Mouse (Mus musculus) embryonic fibroblast, embryonic 13.5 days (primary cell): ENCODE results near the gene Bicral. TPM values are rescaled to one million over a fixed set of nuclear protein-coding genes. Genes with fewer than 3 reads are reported as not detected.

Experiments used
- H3K27ac ChIP-seq: 2 replicates; pipeline ENCODE4 v1.5.1; 2012; ENCODE audit warnings: low read length, control low read depth, inconsistent platforms; ENCODE audit not compliant: insufficient read depth
- H3K4me1 ChIP-seq: 2 replicates; pipeline ENCODE4 v1.6.1; 2011; ENCODE audit warnings: low read length; ENCODE audit not compliant: control insufficient read depth, insufficient read depth
- H3K4me3 ChIP-seq: 2 replicates; pipeline ENCODE4 v1.5.1; 2011; ENCODE audit warnings: mild to moderate bottlenecking, control low read depth, low read length; ENCODE audit not compliant: insufficient read depth
- CTCF ChIP-seq: IDR thresholded peaks from 2 replicates; pipeline ENCODE4 v1.5.1; 2011; ENCODE audit warnings: mild to moderate bottlenecking, control low read depth, low read length, moderate library complexity, borderline replicate concordance; ENCODE audit not compliant: insufficient read depth
- POLR2A ChIP-seq: IDR thresholded peaks from 2 replicates; pipeline ENCODE4 v1.6.1; 2011; ENCODE audit warnings: low read depth, mild to moderate bottlenecking, control low read depth, low read length, moderate library complexity
- polyA plus RNA-seq: library from polyadenylated mRNA; stranded (reverse); fragments of >200 nt; gene quantifications from 2 replicates; pipeline ENCODE4 v1.2.4, GENCODE M21; 2011; ENCODE audit warnings: low read depth; ENCODE audit not compliant: missing spikeins, insufficient read length

Bicral gene
- polyA plus RNA-seq, 1 experiment: 14.0 TPM

- Histone ChIP-seq H3K4me3 (no peak overlapping the region), H3K27ac (peak overlapping the region; percentile 89), H3K4me1 (peaks cover 30% of the 10 kb centered on the region)
- no peak for TF ChIP-seq POLR2A
- TF ChIP-seq CTCF: no peak
These were observed 17.3 kb upstream of the Bicral start for GRCm38 (mm10) chr17:46875626-46876025.

- peak overlapping the region; percentile 48; the same call in 1 of the 2 replicates for H3K27ac ChIP-seq
These were observed 15.9 kb upstream of the Bicral start for GRCm38 (mm10) chr17:46874133-46874532.

GRCm38 (mm10) chr17:46872806-46873205, 14.5 kb upstream of the Bicral start:
- no peak for TF ChIP-seq POLR2A
- no peak for TF ChIP-seq CTCF
- Histone ChIP-seq H3K4me1 (peaks cover 21% of the 10 kb centered on the region), H3K27ac (no peak overlapping the region), H3K4me3 (no peak overlapping the region)

More at GRCm38 (mm10) chr17:46874133-46874532, 15.9 kb upstream of the Bicral start:
- Histone ChIP-seq H3K4me1 (peaks cover 21% of the 10 kb centered on the region), H3K4me3 (no peak overlapping the region)
- TF ChIP-seq CTCF (no peak), POLR2A (no peak)

GRCm38 (mm10) chr17:46870913-46871312, 12.6 kb upstream of the Bicral start:
- Histone ChIP-seq H3K27ac (no peak overlapping the region), H3K4me3 (no peak overlapping the region), H3K4me1 (peaks cover 15% of the 10 kb centered on the region)
- TF ChIP-seq CTCF: no peak

GRCm38 (mm10) chr17:46870204-46870798, 12.0 kb upstream of the Bicral start:
- H3K4me3 ChIP-seq: no peak overlapping the region
- peaks cover 15% of the 10 kb centered on the region for H3K4me1 ChIP-seq
- no peak overlapping the region for H3K27ac ChIP-seq
- TF ChIP-seq POLR2A (no peak), CTCF (no peak)

GRCm38 (mm10) chr17:46866836-46867235, 8.6 kb upstream of the Bicral start:
- Histone ChIP-seq H3K27ac (peak overlapping the region; percentile 35; the same call in 1 of the 2 replicates), H3K4me3 (no peak overlapping the region), H3K4me1 (peaks cover 5% of the 10 kb centered on the region)
- TF ChIP-seq POLR2A: no peak
- TF ChIP-seq CTCF: no peak

- Histone ChIP-seq H3K4me3 (no peak overlapping the region), H3K27ac (no peak overlapping the region), H3K4me1 (peaks cover 5% of the 10 kb centered on the region)
- no peak for TF ChIP-seq POLR2A
- TF ChIP-seq CTCF: no peak
These were observed 6.4 kb upstream of the Bicral start for GRCm38 (mm10) chr17:46864566-46865195.

- no peak for TF ChIP-seq POLR2A
- no peak for TF ChIP-seq CTCF
These were observed 1.8 kb upstream of the Bicral start for GRCm38 (mm10) chr17:46860120-46860519.

GRCm38 (mm10) chr17:46858749-46859444, 615 bp upstream of the Bicral start:
- Histone ChIP-seq H3K4me3 (peak overlapping the region; percentile 95), H3K4me1 (peaks cover 10% of the 10 kb centered on the region), H3K27ac (peak overlapping the region; percentile 100; the same call in 1 of the 2 replicates)
- no peak for TF ChIP-seq CTCF
- no peak for TF ChIP-seq POLR2A

More at GRCm38 (mm10) chr17:46860120-46860519, 1.8 kb upstream of the Bicral start:
- Histone ChIP-seq H3K27ac (no peak overlapping the region), H3K4me1 (no peaks in the 10 kb centered on the region), H3K4me3 (no peak overlapping the region)

- peak overlapping the region; percentile 100 for H3K27ac ChIP-seq
- peak overlapping the region; percentile 95 for H3K4me3 ChIP-seq
- no peak for TF ChIP-seq CTCF
- peak; percentile 71; the same call in 1 of the 2 replicates for TF ChIP-seq POLR2A
These were observed 850 bp downstream of the Bicral start for GRCm38 (mm10) chr17:46857361-46857902.

More at GRCm38 (mm10) chr17:46857361-46857902, 850 bp downstream of the Bicral start:
- peaks cover 10% of the 10 kb centered on the region for H3K4me1 ChIP-seq
